Mouse (Mus musculus) forebrain, embryonic 15.5 days (tissue): ENCODE measurements around the gene Phf21a. TPM values are rescaled to one million over a fixed set of nuclear protein-coding genes. Genes with fewer than 3 reads are reported as not detected.
A peak's percentile ranks its signal among the peaks of the same experiment; 100 is the strongest.

ENCODE experiments used
- ATAC-seq: fragments of 200-750 bp; cut with Nextera tagmentation; replicated peaks from 2 replicates; pipeline ENCODE4 v1.8.0; 2017; ENCODE audit warnings: mild to moderate bottlenecking, moderate TSS enrichment, moderate library complexity
- H3K27ac ChIP-seq: fragments of 300-500 bp; sonication (generic); replicated peaks from 2 replicates; pipeline ENCODE4 v1.5.1; 2015; ENCODE audit warnings: mild to moderate bottlenecking, inconsistent platforms
- H3K27me3 ChIP-seq: fragments of 300-500 bp; sonication (generic); 2 replicates; pipeline ENCODE4 v1.6.1; 2015; ENCODE audit warnings: inconsistent platforms
- H3K36me3 ChIP-seq: fragments of 300-500 bp; sonication (generic); 2 replicates; pipeline ENCODE4 v1.6.1; 2015; ENCODE audit warnings: mild to moderate bottlenecking, inconsistent platforms
- H3K4me1 ChIP-seq: fragments of 300-500 bp; sonication (generic); 2 replicates; pipeline ENCODE4 v1.6.1; 2015; ENCODE audit warnings: inconsistent platforms
- H3K4me2 ChIP-seq: fragments of 300-500 bp; sonication (generic); replicated peaks from 2 replicates; pipeline ENCODE4 v1.6.1; 2015; ENCODE audit warnings: mild to moderate bottlenecking, inconsistent platforms
- H3K4me3 ChIP-seq: fragments of 300-500 bp; sonication (generic); 2 replicates; pipeline ENCODE4 v1.5.1; 2015; ENCODE audit warnings: mild to moderate bottlenecking, inconsistent platforms
- H3K9ac ChIP-seq: fragments of 300-500 bp; sonication (generic); replicated peaks from 2 replicates; pipeline ENCODE4 v1.6.1; 2015; ENCODE audit warnings: mild to moderate bottlenecking, inconsistent platforms
- H3K9me3 ChIP-seq: fragments of 300-500 bp; sonication (generic); 2 replicates; pipeline ENCODE4 v1.6.1; 2016; ENCODE audit warnings: inconsistent platforms
- WGBS: fragments of 180-500 bp; shearing (Covaris S2); methylation state at CpG from one replicate; pipeline ENCODE4 v1.1.7; 2015; ENCODE audit warnings: mixed read lengths; 5-methylcytosine and 5-hydroxymethylcytosine counted together
- polyA plus RNA-seq: library from polyadenylated mRNA; unstranded; fragments of >200 nt; fragmentation: Nextera tagmentation; extraction: Ambion mirVana; gene quantifications from 2 replicates; pipeline ENCODE4 v1.2.1, GENCODE M21; 2015

Phf21a gene
- polyA plus RNA-seq, 1 experiment from 2014 or later = 46.8 TPM

DNA sequence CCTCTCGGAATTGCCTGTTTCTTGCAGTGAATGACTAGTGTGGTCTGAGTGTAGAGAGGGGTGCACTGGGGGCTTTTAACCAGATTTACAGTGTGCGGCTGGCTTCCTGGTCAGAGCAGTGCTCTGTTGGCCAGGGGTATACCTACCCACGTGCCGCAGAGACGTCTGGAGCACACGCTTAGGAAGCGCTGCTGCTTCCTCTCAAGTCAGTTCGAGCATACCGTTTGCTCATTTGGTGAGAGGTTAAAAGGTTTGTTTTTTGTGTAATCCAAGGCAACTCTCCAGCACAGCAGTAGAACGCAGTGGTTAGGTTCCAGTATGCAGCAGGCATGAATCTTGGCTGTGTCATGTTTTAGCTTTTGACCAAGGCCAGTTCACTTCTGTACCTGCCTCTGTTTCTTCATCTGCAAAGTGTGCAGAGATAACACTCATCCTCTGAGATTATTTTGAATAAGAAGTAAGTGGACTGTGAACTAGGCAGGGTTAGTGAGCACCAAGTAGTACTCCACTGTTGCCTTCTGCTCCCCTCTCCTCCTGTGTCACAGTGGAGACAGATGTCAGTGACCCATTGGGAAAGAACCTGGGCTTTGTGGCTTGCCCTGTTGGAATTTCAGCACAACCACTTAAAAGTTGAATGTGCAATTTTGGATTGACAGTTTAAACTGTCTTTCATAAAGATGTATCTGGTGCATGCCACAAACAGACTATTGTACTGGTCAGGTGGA, 106.8 kb downstream of the Phf21a start:
- no peak overlapping the region for H3K9ac ChIP-seq
- peaks cover 29% of the 10 kb centered on the region for H3K4me1 ChIP-seq
- no peaks in the 10 kb centered on the region for H3K27me3 ChIP-seq
- ATAC-seq = no peak
- no peaks in the 10 kb centered on the region for H3K36me3 ChIP-seq
- 0 out of 2 replicates have a peak overlapping the region, but pooled peaks have one; percentile 4 for H3K27ac ChIP-seq
- no peak overlapping the region for H3K4me3 ChIP-seq
- no peaks in the 10 kb centered on the region for H3K9me3 ChIP-seq
- 78% methylated on average over 10 of the region's 10 CpGs for WGBS
- no peak overlapping the region for H3K4me2 ChIP-seq

DNA sequence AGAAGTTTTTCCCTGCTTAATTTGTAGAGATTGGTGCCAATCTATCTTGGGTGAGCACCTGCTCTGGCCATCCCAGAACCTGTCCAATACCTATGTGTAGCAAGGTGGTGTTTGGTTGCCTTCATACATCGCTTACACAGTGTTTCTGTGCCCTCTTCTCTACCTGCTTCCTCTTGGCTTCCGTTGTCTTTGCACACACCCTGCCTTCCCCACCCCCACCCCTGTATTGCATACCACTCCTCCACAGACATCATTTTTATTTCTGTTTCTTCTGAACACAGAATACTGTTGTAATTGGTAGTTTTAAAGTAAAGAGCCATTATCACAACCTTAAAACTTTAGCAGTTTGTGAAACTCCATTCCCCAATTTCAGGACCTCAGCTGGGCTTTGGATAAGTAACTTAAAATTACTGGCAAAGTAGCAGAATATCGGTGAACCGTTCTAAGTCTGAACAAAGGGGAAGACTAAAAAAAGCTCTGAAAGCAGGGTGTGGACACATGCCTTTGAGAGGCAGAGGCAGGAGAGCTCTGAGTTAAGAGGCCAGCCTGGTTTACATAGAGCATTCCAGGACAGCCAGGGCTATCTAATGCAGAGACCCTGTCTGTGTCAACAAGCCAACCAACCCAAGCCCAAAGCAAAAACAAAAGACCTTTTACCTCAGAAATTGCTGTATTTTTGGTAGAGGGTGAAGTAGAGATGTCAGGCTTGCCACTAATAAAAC, 109.6 kb downstream of the Phf21a start:
- Histone ChIP-seq H3K4me1 (peaks cover 42% of the 10 kb centered on the region), H3K9ac (no peak overlapping the region), H3K4me2 (no peak overlapping the region), H3K27me3 (no peaks in the 10 kb centered on the region), H3K4me3 (no peak overlapping the region), H3K9me3 (no peaks in the 10 kb centered on the region), H3K36me3 (no peaks in the 10 kb centered on the region), H3K27ac (no peak overlapping the region)
- ATAC-seq = no peak
- 67% methylated on average over 4 of the region's 4 CpGs for WGBS

DNA sequence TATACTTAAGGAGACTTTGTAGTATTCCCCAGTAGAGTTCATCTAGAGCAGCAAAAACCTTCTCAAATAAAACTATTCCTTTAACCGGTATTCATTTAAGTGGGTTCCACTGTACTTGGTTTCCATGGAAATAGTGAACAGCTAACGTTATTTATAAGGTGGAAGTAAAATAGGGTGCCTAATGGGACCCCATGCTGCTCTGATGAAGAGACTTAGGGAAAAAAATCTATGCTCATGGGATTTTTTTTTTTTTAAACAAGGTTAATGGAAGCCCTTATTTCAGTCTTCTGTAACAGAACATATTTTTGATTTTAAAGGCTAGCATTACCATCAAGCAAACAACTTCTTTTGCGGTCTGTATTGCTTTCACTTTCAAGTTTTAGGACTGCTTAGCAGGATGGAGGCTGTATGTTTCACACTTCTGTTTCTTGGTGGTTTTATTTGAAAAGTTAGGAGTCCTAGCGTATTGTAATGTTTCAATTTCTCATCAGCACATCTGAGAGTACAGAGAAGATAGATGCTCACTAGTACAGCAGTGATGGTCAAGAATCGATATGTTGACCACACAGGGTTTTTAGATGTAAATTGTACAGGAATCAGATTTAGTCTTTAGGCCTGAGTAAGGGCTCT, 112.2 kb downstream of the Phf21a start:
- no peak overlapping the region for H3K4me3 ChIP-seq
- no peaks in the 10 kb centered on the region for H3K27me3 ChIP-seq
- H3K9me3 ChIP-seq = no peaks in the 10 kb centered on the region
- no peak for ATAC-seq
- peaks cover 21% of the 10 kb centered on the region for H3K4me1 ChIP-seq
- no peak overlapping the region for H3K9ac ChIP-seq
- no peak overlapping the region for H3K4me2 ChIP-seq
- no peaks in the 10 kb centered on the region for H3K36me3 ChIP-seq
- 48% methylated on average over 5 of the region's 5 CpGs for WGBS
- H3K27ac ChIP-seq = no peak overlapping the region

DNA sequence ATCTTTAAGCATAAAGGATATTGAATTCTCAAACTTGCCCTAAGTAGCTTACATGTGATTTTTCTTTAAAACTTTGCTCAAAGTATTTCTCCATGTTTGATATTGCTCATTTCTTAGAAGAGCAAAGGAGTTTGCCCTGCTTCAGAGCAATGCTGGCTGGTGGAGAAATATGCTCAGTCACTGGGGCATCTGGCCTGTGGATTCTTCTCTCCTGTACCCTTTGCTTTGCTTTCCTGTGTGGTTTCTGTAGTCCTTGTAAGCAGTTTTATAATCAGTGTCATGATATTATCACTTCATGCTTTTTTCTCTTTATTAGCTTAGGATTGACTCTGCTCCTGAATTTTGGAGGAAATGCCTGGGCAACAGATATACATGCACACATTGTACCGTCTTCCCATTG, 117.5 kb downstream of the Phf21a start:
- Histone ChIP-seq H3K36me3 (peaks cover 7% of the 10 kb centered on the region), H3K27ac (no peak overlapping the region), H3K4me3 (no peak overlapping the region), H3K4me1 (peaks cover 11% of the 10 kb centered on the region), H3K27me3 (no peaks in the 10 kb centered on the region), H3K9me3 (no peaks in the 10 kb centered on the region), H3K9ac (no peak overlapping the region), H3K4me2 (no peak overlapping the region)
- ATAC-seq = no peak
- 98% methylated on average over 1 of the region's 1 CpGs for WGBS

DNA sequence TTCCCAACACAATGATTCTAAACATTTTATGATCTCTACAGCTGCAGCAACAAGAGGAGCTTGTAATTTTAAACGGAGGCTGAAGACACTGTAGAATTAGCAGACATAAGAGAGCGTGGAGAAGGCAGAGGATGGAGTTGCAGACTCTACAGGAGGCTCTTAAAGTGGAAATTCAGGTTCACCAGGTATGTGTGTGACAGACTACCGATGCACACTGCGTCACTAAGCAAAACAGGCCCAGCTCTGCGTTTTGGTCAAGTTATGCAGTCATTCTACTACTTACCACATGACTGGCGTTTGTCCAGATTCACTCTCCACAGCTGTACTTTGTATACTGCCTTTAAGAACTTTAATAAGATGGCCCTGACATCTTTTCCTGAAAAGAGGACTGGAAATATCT, 128.5 kb downstream of the Phf21a start:
- H3K36me3 ChIP-seq = peaks cover 23% of the 10 kb centered on the region
- ATAC-seq = no peak
- H3K9ac ChIP-seq = no peak overlapping the region
- no peak overlapping the region for H3K27ac ChIP-seq
- 89% methylated on average over 6 of the region's 6 CpGs for WGBS
- H3K4me2 ChIP-seq = no peak overlapping the region
- H3K9me3 ChIP-seq = no peaks in the 10 kb centered on the region
- H3K4me3 ChIP-seq = no peak overlapping the region
- H3K27me3 ChIP-seq = no peaks in the 10 kb centered on the region
- no peaks in the 10 kb centered on the region for H3K4me1 ChIP-seq

DNA sequence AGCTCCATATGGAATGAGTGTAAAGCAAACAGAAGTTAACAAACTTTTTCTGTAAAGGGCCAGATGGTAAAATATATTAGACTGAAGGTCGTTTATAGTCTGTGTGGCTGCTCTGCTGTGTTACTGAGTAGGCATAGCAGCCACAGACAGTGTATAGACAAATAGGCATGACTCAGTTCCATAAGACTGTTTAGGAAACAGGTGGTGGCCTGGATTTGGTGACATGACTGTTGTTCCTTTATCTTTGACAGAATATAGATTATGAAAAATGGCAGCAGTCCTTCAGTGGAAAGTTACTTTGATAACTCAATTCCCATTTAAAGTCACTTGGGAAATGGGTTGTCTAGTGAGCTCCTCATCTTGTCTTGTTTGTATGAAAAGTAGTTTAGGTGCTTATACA, 132.7 kb downstream of the Phf21a start:
- no peak overlapping the region for H3K27ac ChIP-seq
- H3K9ac ChIP-seq = no peak overlapping the region
- H3K4me1 ChIP-seq = no peaks in the 10 kb centered on the region
- H3K9me3 ChIP-seq = no peaks in the 10 kb centered on the region
- H3K27me3 ChIP-seq = no peaks in the 10 kb centered on the region
- 79% methylated on average over 1 of the region's 1 CpGs for WGBS
- no peak overlapping the region for H3K4me2 ChIP-seq
- H3K4me3 ChIP-seq = no peak overlapping the region
- no peak for ATAC-seq
- H3K36me3 ChIP-seq = peaks cover 30% of the 10 kb centered on the region

DNA sequence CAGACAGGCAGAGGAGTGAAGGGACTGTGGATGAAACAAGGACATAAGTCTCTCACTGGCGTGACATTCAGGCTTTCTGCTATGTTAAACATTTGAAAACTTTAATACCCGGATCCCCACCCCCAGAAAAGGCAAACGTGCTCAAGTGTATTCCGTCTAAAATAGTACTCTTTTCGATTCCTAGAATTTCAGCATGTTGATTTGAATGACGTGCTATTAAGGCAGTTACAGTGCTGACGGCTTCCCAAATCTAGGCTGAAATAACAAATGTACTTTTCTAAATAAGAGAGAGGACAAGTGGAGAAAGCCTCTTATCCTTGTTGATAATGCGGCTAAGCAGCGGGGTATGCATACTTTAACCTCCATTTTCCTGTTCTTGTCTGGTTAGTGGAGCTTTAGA, 137.1 kb downstream of the Phf21a start:
- ATAC-seq = no peak
- peaks cover 36% of the 10 kb centered on the region for H3K36me3 ChIP-seq
- no peak overlapping the region for H3K4me2 ChIP-seq
- H3K9me3 ChIP-seq = no peaks in the 10 kb centered on the region
- no peaks in the 10 kb centered on the region for H3K27me3 ChIP-seq
- no peak overlapping the region for H3K9ac ChIP-seq
- WGBS = 86% methylated on average over 9 of the region's 9 CpGs
- no peaks in the 10 kb centered on the region for H3K4me1 ChIP-seq
- no peak overlapping the region for H3K27ac ChIP-seq
- no peak overlapping the region for H3K4me3 ChIP-seq

DNA sequence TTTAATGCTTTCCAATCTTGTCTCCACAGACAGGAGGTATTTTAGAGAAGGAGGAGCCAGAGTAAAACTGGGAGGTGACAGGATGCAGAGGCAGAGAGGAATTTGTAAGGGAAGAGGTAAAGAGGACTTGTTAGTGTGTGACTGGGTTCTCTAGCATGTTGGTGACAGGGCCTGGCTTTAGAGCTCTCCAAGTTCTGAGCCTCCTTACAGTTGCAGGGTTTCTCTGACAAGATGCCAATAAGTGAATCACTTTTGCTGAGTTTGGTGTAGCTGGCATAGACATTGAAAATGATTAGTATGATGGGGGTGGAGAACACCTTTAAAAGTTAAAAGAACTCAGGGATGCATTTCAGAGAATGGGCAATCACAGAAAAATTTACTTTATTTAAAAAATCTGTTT, 138.8 kb downstream of the Phf21a start:
- peaks cover 45% of the 10 kb centered on the region for H3K36me3 ChIP-seq
- no peak overlapping the region for H3K27ac ChIP-seq
- no peak overlapping the region for H3K4me3 ChIP-seq
- no peak overlapping the region for H3K4me2 ChIP-seq
- no peak overlapping the region for H3K9ac ChIP-seq
- no peaks in the 10 kb centered on the region for H3K4me1 ChIP-seq
- H3K9me3 ChIP-seq = no peaks in the 10 kb centered on the region
- ATAC-seq = no peak
- H3K27me3 ChIP-seq = no peaks in the 10 kb centered on the region

DNA sequence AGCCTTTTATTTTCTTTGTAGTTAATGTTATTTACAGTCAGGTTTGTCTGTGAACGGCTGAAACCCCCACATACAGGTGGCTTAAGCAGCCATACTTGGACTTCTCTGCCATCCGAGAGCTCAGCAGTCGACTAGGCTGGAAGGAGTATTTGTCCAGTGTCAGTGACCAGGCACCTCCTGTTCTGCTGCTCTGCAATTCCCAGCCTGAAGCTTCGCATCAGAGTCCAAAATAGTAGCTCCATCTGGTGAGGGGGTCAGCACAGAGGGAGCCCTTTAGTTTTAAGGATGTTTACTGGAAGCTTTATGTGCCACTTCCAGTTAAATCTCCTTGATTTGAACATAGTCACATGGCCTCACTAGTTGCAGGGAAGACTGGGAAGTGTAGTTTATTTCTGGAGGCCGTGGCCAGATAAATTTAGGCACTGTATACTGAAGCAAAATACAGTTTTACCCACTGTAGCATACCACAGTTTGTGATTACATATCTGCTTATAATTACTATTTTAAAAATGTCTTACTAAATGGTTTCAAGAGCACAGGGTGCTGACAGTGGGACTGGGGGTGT, 141.9 kb downstream of the Phf21a start:
- H3K27ac ChIP-seq = no peak overlapping the region
- H3K9me3 ChIP-seq = no peaks in the 10 kb centered on the region
- no peak overlapping the region for H3K4me3 ChIP-seq
- no peak for ATAC-seq
- no peaks in the 10 kb centered on the region for H3K27me3 ChIP-seq
- H3K4me2 ChIP-seq = no peak overlapping the region
- WGBS = 89% methylated on average over 5 of the region's 5 CpGs
- no peaks in the 10 kb centered on the region for H3K4me1 ChIP-seq
- peaks cover 49% of the 10 kb centered on the region for H3K36me3 ChIP-seq
- no peak overlapping the region for H3K9ac ChIP-seq

DNA sequence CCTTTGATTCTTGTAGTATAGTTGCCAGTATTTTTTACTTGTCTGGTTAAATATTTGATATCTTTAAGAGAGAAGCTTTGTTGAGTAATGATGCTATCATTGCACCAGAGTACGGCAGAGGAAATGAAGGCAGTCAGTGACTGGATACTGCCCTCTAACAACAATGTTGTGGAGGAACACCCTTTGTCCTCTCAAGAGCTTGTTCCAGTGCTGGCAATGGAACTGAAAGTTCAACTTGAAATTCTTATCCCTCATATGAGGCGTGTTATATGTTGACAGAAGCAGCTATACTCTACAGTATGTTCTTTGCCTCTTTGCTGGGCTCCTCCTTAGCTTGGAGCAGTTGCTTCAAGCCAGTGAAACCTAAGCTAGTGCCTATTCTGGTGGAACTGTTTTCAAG, 147.4 kb downstream of the Phf21a start:
- WGBS = 94% methylated on average over 2 of the region's 2 CpGs
- H3K4me3 ChIP-seq = no peak overlapping the region
- no peak overlapping the region for H3K4me2 ChIP-seq
- H3K36me3 ChIP-seq = peaks cover 29% of the 10 kb centered on the region
- no peaks in the 10 kb centered on the region for H3K9me3 ChIP-seq
- no peaks in the 10 kb centered on the region for H3K27me3 ChIP-seq
- H3K9ac ChIP-seq = no peak overlapping the region
- H3K27ac ChIP-seq = no peak overlapping the region
- H3K4me1 ChIP-seq = no peaks in the 10 kb centered on the region
- no peak for ATAC-seq

DNA sequence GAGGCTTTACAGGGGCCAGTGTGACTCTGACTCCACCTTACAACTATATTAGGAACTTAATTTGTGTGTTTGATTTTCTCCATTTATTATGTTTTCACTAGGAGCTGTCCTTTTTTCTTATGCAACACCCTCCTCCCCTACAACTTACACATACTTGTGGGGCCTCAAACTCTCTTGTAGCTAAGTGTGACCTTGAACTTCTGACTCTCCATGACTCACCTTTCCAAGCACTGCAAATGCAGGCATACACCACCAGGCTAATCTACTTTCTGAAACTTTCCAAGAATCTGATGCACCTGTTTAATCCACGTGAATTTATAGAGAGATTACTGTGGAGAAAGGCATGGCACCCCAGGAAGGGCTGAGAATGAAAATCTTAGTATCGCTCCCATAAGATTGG, 147.9 kb downstream of the Phf21a start:
- Histone ChIP-seq H3K9me3 (no peaks in the 10 kb centered on the region), H3K27ac (no peak overlapping the region), H3K4me3 (no peak overlapping the region), H3K9ac (no peak overlapping the region), H3K27me3 (no peaks in the 10 kb centered on the region), H3K36me3 (peaks cover 28% of the 10 kb centered on the region), H3K4me1 (no peaks in the 10 kb centered on the region), H3K4me2 (no peak overlapping the region)
- ATAC-seq = no peak
- WGBS = 97% methylated on average over 2 of the region's 2 CpGs

DNA sequence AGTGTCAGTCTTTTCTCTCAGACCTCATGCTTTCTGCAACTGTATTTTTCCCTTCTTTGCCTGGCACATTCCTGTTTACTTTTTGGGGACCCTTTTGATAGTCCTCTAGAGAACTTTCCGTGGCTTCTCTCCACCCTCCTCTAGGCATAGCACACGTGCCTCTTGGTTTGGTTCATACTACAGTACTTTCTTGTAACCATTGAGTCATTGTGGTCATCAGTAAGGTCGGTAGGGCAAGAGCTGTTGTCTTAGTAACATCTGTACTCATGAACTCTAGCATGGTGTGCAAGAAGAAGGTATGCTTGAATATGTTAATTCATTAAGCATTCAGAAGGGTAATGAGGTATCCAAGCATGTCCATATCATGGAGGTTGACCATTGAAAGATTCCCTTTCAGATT, 148.4 kb downstream of the Phf21a start:
- Histone ChIP-seq H3K9me3 (no peaks in the 10 kb centered on the region), H3K27ac (no peak overlapping the region), H3K4me3 (no peak overlapping the region), H3K9ac (no peak overlapping the region), H3K27me3 (no peaks in the 10 kb centered on the region), H3K36me3 (peaks cover 23% of the 10 kb centered on the region), H3K4me1 (no peaks in the 10 kb centered on the region), H3K4me2 (no peak overlapping the region)
- WGBS = 88% methylated on average over 3 of the region's 3 CpGs
- ATAC-seq = no peak
